Mouse (Mus musculus) E14TG2a.4 (cell line): ENCODE measurements around the gene Dgkz.

ENCODE experiments used
- CTCF ChIP-seq: conservative IDR thresholded peaks from 2 replicates; pipeline ENCODE4 v1.5.1; 2014; ENCODE audit warnings: low read length
- NANOG ChIP-seq: IDR thresholded peaks from 2 replicates; pipeline ENCODE4 v1.6.1; 2014; ENCODE audit warnings: borderline replicate concordance, low read length, mixed read lengths

- TF ChIP-seq CTCF (no peak), NANOG (no peak)
These were observed 32.4 kb upstream of the Dgkz start for GRCm38 (mm10) chr2:92007933-92008622.
